Mouse (Mus musculus): ENCODE measurements around the gene Prp2. TPM values are rescaled to one million over a fixed set of nuclear protein-coding genes. Genes with fewer than 3 reads are reported as not detected.

Prp2 gene
- total RNA-seq (2023): not detected

GRCm38 (mm10) chr6:132595613-132596012 lies at the start of gene Prp2:
TSS of gene Prp2 (plus strand) at chr6:132595913.

GRCm38 (mm10) chr6:132569509-132569908 lies 26.2 kb upstream of the Prp2 start, which contains the start of gene Prh1:
TSS of gene Prh1 (plus strand) at chr6:132569809.

Other genes with a start within 250 kb of the Prp2 start
- gene Gm8882, start 231.8 kb upstream of the Prp2 start, total RNA-seq (2023): not detected
- gene Prh1, start 26.1 kb upstream of the Prp2 start, total RNA-seq (2023): not detected
- not detected for gene A630073D07Rik, start 55.6 kb downstream of the Prp2 start, total RNA-seq (2023)
- not detected for gene Tas2r120, start 61.0 kb downstream of the Prp2 start, total RNA-seq (2023)
- not detected for gene Tas2r121, start 105.1 kb downstream of the Prp2 start, total RNA-seq (2023)
- gene Tas2r122, start 116.0 kb downstream of the Prp2 start, total RNA-seq (2023): not detected
- gene Tas2r115, start 142.1 kb downstream of the Prp2 start, total RNA-seq (2023): not detected
- gene Tas2r124, start 158.8 kb downstream of the Prp2 start, total RNA-seq (2023): not detected
- not detected for gene Tas2r102, start 166.2 kb downstream of the Prp2 start, total RNA-seq (2023)
- not detected for gene Tas2r136, start 182.2 kb downstream of the Prp2 start, total RNA-seq (2023)
- not detected for gene Tas2r117, start 206.9 kb downstream of the Prp2 start, total RNA-seq (2023)

All from monocyte, adult 59 days (primary cell).